Mouse (Mus musculus): ENCODE results near the gene Nt5dc3.

DNA sequence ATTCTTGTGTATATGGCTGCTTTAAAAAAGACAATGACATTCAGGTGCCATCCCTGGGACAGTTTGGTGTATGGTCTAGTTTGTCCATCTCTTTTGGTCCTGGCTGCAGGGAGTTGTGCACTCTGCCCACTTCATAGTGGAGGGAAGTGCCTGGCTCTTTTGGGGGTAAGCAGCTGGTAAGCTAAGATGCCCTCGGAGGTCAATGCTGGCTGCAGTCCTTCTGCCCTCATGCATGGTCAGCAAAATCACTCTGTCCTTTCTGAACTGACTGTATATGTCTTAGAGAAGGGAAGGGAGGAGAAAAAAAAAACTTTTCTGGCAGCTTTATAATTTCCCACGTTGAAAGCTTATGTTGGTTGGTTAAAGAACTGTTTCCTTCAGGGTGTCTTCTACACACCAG is 6.6 kb downstream of the Nt5dc3 start:
- TF ChIP-seq CTCF (IDR thresholded peaks at IDR 0.05; ENCODE audit: low read depth, low read length) (no peak), EP300 (IDR thresholded peaks at IDR 0.05; ENCODE audit: insufficient read depth, low read depth, low read length) (no peak)
